Mouse (Mus musculus) kidney, embryonic 14.5 days (tissue): Measurements from ENCODE around the gene Acaca. TPM values are rescaled to one million over a fixed set of nuclear protein-coding genes. Genes with fewer than 3 reads are reported as not detected.
A peak's percentile ranks its signal among the peaks of the same experiment; 100 is the strongest.

ENCODE experiments used
- ATAC-seq: fragments of 200-750 bp; cut with Nextera tagmentation; 2 replicates; pipeline ENCODE4 v1.8.0; 2017; ENCODE audit warnings: moderate number of reproducible peaks, mild to moderate bottlenecking, moderate TSS enrichment, moderate library complexity; ENCODE audit not compliant: low FRiP score, low TSS enrichment
- H3K27ac ChIP-seq: fragments of 300-500 bp; sonication (generic); 2 replicates; pipeline ENCODE4 v1.5.1; 2014; ENCODE audit warnings: low read depth, mild to moderate bottlenecking, low read length, moderate library complexity, mixed read lengths
- H3K27me3 ChIP-seq: fragments of 300-500 bp; sonication (generic); 2 replicates; pipeline ENCODE4 v1.6.1; 2014; ENCODE audit warnings: mild to moderate bottlenecking, low read length; ENCODE audit not compliant: control insufficient read depth, insufficient read depth
- H3K36me3 ChIP-seq: fragments of 300-500 bp; sonication (generic); 2 replicates; pipeline ENCODE4 v1.6.1; 2014; ENCODE audit warnings: low read length, mixed read lengths; ENCODE audit not compliant: control insufficient read depth, insufficient read depth
- H3K4me1 ChIP-seq: fragments of 300-500 bp; sonication (generic); 2 replicates; pipeline ENCODE4 v1.6.1; 2014; ENCODE audit warnings: low read length, mixed read lengths; ENCODE audit not compliant: control insufficient read depth, insufficient read depth
- H3K4me2 ChIP-seq: fragments of 300-500 bp; sonication (generic); replicated peaks from 2 replicates; pipeline ENCODE4 v1.6.1; 2014; ENCODE audit warnings: low read depth, mild to moderate bottlenecking, low read length
- H3K4me3 ChIP-seq: fragments of 300-500 bp; sonication (generic); 2 replicates; pipeline ENCODE4 v1.5.1; 2014; ENCODE audit warnings: mild to moderate bottlenecking, low read length
- H3K9ac ChIP-seq: fragments of 300-500 bp; sonication (generic); 2 replicates; pipeline ENCODE4 v1.6.1; 2014; ENCODE audit warnings: low read depth, mild to moderate bottlenecking, low read length, moderate library complexity
- H3K9me3 ChIP-seq: fragments of 300-500 bp; sonication (generic); 2 replicates; pipeline ENCODE4 v1.6.1; 2016; ENCODE audit warnings: low read length; ENCODE audit not compliant: control insufficient read depth
- WGBS: fragments of 180-500 bp; shearing (Covaris S2); extraction: QIAGEN DNeasy Blood & Tissue Kit; methylation state at CpG from one replicate; pipeline ENCODE4 v1.1.7; 2014; 5-methylcytosine and 5-hydroxymethylcytosine counted together
- polyA plus RNA-seq: library from polyadenylated mRNA; unstranded; fragments of >200 nt; fragmentation: Nextera tagmentation; extraction: Ambion mirVana; gene quantifications from 2 replicates; pipeline ENCODE4 v1.2.1, GENCODE M21; 2014

The Acaca gene
- polyA plus RNA-seq, 1 experiment from 2014 or later = 18.1 TPM

DNA sequence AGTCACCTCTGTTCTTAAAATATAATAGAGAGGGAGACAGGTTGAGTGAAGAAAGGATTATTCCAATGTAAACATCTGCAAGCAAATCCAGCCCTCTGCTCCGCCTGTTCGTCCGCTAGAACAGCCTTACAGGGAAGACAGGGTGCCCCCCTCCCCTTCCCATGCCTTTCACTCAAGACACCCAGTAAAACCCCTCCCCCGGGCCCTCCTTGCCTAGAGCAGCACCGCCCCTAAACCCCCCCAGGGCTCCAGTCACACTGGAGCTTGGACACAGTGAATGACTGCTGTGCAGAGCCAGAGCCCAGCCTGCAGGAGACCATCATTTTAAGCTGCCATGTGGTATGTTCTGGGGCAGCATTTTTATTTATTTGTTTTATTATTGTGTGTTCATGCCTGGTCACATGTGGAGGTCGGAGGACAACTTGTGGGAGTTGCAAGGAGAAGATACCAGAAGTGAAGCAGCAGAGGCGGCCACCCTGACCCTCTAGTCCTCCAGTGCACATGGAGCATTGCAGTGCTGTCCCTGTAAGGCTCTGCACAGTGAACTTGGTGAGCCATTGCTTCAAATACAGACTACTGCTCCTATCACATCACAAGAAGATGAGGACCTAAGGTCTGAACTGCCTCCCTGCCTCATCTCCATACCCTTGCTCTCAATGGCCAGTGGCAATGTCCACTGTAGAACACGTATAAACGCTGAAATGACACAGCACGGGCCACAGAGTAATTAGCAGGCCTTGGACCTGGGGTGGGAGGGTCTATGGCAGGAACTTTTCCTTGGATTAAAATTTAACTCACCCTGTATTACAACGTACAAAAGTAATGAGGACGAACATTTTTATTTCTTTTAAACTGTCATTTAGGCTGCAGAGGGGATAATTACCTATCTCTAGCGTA, 296.5 kb downstream of the Acaca start:
- Histone ChIP-seq H3K27ac (no peak overlapping the region), H3K36me3 (0 out of 2 replicates have a peak, but pooled peaks cover 2% of the 10 kb centered on the region), H3K4me2 (no peak overlapping the region), H3K4me1 (no peaks in the 10 kb centered on the region), H3K4me3 (no peak overlapping the region), H3K9me3 (no peaks in the 10 kb centered on the region), H3K27me3 (no peaks in the 10 kb centered on the region), H3K9ac (no peak overlapping the region)
- 55% methylated on average over 13 of the region's 13 CpGs for WGBS
- ATAC-seq = no peak

DNA sequence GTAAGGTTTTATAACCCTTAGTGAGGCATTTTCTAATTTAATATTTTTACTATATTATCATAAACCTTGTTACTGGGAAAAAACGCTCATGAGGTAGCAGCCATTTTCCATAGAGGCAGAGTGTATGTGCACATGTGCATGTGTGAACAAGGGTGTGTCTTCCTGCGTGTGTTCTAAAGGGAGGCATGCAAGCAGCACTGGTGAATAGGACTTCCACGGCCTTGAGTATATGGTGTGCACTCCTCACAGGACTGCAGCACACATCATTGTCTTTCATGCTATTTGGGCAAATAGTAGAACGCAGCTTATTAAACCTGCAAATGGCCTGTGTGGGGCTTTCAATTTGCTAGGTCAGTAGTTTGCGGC, 297.1 kb downstream of the Acaca start:
- no peaks in the 10 kb centered on the region for H3K4me1 ChIP-seq
- 93% methylated on average over 5 of the region's 5 CpGs for WGBS
- ATAC-seq = no peak
- H3K27ac ChIP-seq = no peak overlapping the region
- no peak overlapping the region for H3K4me3 ChIP-seq
- H3K4me2 ChIP-seq = no peak overlapping the region
- H3K9me3 ChIP-seq = no peaks in the 10 kb centered on the region
- no peak overlapping the region for H3K9ac ChIP-seq
- 0 out of 2 replicates have a peak, but pooled peaks cover 2% of the 10 kb centered on the region for H3K36me3 ChIP-seq
- no peaks in the 10 kb centered on the region for H3K27me3 ChIP-seq

DNA sequence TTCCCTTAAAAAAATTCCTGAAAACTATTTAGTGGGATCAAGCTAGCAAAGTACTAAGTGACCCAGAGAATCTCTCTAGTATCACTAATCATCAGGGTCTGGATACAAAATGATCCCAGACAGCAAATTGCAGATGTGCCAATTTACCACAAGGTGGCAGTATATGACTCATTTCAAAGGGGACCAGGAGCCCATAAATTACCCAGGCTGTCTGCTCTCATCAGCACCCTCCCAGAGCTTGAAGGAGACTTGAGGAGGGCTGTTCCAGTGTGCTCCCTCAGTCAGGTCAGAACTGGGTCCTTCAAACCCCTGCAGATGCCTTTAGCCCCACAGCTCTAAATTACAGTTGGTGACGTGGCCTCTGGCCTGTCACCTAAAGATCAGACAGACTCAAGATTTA, 300.1 kb downstream of the Acaca start:
- Histone ChIP-seq H3K9ac (no peak overlapping the region), H3K27ac (no peak overlapping the region), H3K9me3 (no peaks in the 10 kb centered on the region), H3K4me3 (no peak overlapping the region), H3K36me3 (0 out of 2 replicates have a peak, but pooled peaks cover 2% of the 10 kb centered on the region), H3K27me3 (no peaks in the 10 kb centered on the region), H3K4me1 (no peaks in the 10 kb centered on the region), H3K4me2 (no peak overlapping the region)
- ATAC-seq = peak; percentile 91
- 34% methylated on average over 1 of the region's 1 CpGs for WGBS

DNA sequence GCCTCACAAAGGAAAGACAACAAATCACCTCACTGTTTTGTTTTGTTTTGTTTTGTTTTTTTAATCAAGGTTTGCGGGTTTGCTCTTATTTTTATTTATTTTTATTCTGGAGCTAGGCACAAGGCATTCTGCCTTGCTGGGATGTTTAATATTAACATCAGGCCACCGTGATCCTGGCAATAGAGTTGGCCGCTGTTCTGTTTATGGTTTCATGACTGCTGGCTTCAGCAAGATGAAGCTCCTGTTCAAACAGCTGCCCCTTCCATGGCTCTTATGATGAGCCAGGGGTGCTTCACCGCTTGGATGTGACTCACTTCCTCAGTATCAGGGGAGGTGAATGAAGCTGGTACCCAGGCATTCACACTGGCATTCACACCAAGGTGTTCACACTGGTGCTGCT, 300.9 kb downstream of the Acaca start:
- WGBS = 64% methylated on average over 4 of the region's 4 CpGs
- Histone ChIP-seq H3K27me3 (no peaks in the 10 kb centered on the region), H3K36me3 (peaks cover 5% of the 10 kb centered on the region; the same call in 1 of the 2 replicates), H3K4me3 (no peak overlapping the region), H3K27ac (no peak overlapping the region), H3K4me2 (no peak overlapping the region), H3K9ac (no peak overlapping the region), H3K4me1 (no peaks in the 10 kb centered on the region), H3K9me3 (no peaks in the 10 kb centered on the region)
- ATAC-seq = no peak

DNA sequence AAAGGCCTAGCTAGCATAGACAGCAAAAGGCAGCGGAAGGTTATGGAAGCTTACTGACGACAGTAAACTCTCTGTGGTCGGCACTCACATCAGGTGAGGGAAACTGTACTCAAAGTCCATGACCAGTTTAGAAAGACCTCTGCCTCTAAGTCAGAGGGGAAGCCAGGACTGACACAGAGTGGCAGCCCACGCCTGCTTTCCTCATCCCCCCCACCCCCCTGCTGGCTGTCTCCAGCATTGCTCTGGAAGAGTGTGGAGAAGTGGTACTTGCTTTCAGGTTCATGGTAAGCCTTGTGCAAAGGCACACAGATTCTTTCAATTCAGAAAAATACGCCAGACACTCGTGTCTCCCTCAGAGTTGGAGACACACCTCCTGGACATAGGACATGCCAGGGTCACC, 305.4 kb downstream of the Acaca start:
- H3K4me1 ChIP-seq = no peaks in the 10 kb centered on the region
- no peak overlapping the region for H3K4me2 ChIP-seq
- WGBS = 69% methylated on average over 6 of the region's 6 CpGs
- no peaks in the 10 kb centered on the region for H3K9me3 ChIP-seq
- H3K36me3 ChIP-seq = peaks cover 10% of the 10 kb centered on the region; the same call in 1 of the 2 replicates
- no peak overlapping the region for H3K27ac ChIP-seq
- no peaks in the 10 kb centered on the region for H3K27me3 ChIP-seq
- no peak overlapping the region for H3K9ac ChIP-seq
- H3K4me3 ChIP-seq = no peak overlapping the region
- ATAC-seq = no peak

DNA sequence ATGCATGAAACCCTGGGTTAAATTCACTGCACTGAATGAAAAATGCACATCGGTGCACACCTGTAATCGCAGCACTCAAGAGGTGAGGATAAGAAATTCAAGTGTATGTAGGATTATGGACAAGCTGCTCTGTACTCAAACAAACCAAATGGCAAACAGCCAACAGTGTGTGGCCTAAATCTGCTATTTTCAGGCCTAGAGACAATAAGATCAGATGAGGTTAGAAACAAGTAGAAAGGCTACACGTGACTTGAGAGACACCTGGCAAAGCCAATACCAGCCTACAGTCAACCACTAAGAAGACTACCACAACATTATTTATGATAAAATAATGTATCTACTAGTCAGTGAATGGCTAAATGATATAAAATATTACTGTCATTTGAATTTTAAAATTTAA, 310.9 kb downstream of the Acaca start:
- Histone ChIP-seq H3K4me2 (no peak overlapping the region), H3K27ac (no peak overlapping the region), H3K9ac (no peak overlapping the region), H3K27me3 (no peaks in the 10 kb centered on the region), H3K4me1 (no peaks in the 10 kb centered on the region), H3K4me3 (no peak overlapping the region), H3K9me3 (no peaks in the 10 kb centered on the region), H3K36me3 (peaks cover 8% of the 10 kb centered on the region; the same call in 1 of the 2 replicates)
- 89% methylated on average over 3 of the region's 3 CpGs for WGBS
- ATAC-seq = no peak

DNA sequence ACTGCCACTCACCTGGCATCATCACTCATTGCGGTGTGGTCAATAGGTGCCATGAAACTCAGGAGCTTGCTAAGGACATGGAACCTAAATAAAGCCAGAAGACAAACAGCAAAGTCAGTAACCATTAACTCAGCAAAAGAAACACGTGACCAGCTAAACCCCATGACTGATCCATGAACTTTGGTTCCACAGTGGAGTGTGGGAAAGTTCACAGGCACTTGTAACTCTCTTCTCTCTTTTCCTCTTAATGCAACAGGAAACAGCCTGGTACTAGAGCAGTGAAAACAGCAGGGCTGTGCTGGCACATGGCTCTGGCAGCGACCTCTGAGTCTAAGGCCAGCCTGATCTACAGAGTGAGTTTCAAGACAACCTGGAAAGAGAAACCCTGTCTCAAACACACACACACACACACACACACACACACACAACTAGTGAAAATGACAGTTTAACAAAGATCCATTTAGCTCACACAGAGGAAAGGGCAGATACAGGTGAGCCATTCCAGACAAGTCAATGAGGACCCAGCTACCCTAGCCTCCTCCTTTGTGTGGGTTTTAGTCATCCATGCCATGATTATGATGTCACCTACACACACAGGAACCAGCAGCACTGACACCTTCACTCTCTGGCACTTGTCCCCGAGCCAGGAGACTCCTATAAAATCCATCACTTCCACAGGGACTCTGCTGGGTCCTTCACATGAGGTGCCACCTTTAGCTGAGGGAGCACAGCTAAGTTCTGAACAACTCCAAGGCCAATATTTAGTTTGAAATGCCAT, 313.3 kb downstream of the Acaca start:
- Histone ChIP-seq H3K9ac (no peak overlapping the region), H3K9me3 (no peaks in the 10 kb centered on the region), H3K4me3 (no peak overlapping the region), H3K4me1 (no peaks in the 10 kb centered on the region), H3K36me3 (peaks cover 9% of the 10 kb centered on the region; the same call in 1 of the 2 replicates), H3K27me3 (no peaks in the 10 kb centered on the region), H3K27ac (no peak overlapping the region), H3K4me2 (no peak overlapping the region)
- 82% methylated on average over 4 of the region's 4 CpGs for WGBS
- no peak for ATAC-seq
